Mouse (Mus musculus) hindbrain, embryonic 11.5 days (tissue): ENCODE data around the gene Xrcc4. TPM values are rescaled to one million over a fixed set of nuclear protein-coding genes. Genes with fewer than 3 reads are reported as not detected.

Experiments used
- ATAC-seq: fragments of 200-750 bp; cut with Nextera tagmentation; 2 replicates; pipeline ENCODE4 v1.8.0; 2017; ENCODE audit warnings: mild to moderate bottlenecking, moderate TSS enrichment, moderate library complexity; ENCODE audit not compliant: low FRiP score
- DNase-seq: peaks from one replicate; pipeline ENCODE4 v3.0.0-alpha.2; 2015; ENCODE audit warnings: low spot score
- H3K27ac ChIP-seq: fragments of 300-500 bp; sonication (generic); 2 replicates; pipeline ENCODE4 v1.5.1; 2014; ENCODE audit warnings: mild to moderate bottlenecking, low read depth, low read length
- H3K27me3 ChIP-seq: fragments of 300-500 bp; sonication (generic); 2 replicates; pipeline ENCODE4 v1.6.1; 2014; ENCODE audit warnings: mild to moderate bottlenecking, low read length, moderate library complexity, mixed read lengths; ENCODE audit not compliant: control insufficient read depth, insufficient read depth
- H3K36me3 ChIP-seq: fragments of 300-500 bp; sonication (generic); 2 replicates; pipeline ENCODE4 v1.6.1; 2014; ENCODE audit warnings: mild to moderate bottlenecking, low read length, moderate library complexity, mixed read lengths; ENCODE audit not compliant: control insufficient read depth, insufficient read depth
- H3K4me1 ChIP-seq: fragments of 300-500 bp; sonication (generic); replicated peaks from 2 replicates; pipeline ENCODE4 v1.6.1; 2014; ENCODE audit warnings: low read length, mixed read lengths; ENCODE audit not compliant: control insufficient read depth, insufficient read depth
- H3K4me2 ChIP-seq: fragments of 300-500 bp; sonication (generic); replicated peaks from 2 replicates; pipeline ENCODE4 v1.6.1; 2014; ENCODE audit warnings: mild to moderate bottlenecking, low read depth, low read length
- H3K4me3 ChIP-seq: fragments of 300-500 bp; sonication (generic); 2 replicates; pipeline ENCODE4 v1.5.1; 2014; ENCODE audit warnings: low read depth, low read length
- H3K9ac ChIP-seq: fragments of 300-500 bp; sonication (generic); 2 replicates; pipeline ENCODE4 v1.6.1; 2014; ENCODE audit warnings: low read depth, low read length
- H3K9me3 ChIP-seq: fragments of 300-500 bp; sonication (generic); 2 replicates; pipeline ENCODE4 v1.6.1; 2016; ENCODE audit warnings: low read length; ENCODE audit not compliant: control insufficient read depth
- WGBS: fragments of 180-500 bp; shearing (Covaris S2); extraction: QIAGEN DNeasy Blood & Tissue Kit; methylation state at CpG from one replicate; pipeline ENCODE4 v1.1.7; 2014; 5-methylcytosine and 5-hydroxymethylcytosine counted together
- polyA plus RNA-seq: library from polyadenylated mRNA; unstranded; fragments of >200 nt; fragmentation: Nextera tagmentation; extraction: Ambion mirVana; gene quantifications from 2 replicates; pipeline ENCODE4 v1.2.1, GENCODE M21; 2014

The Xrcc4 gene
- polyA plus RNA-seq, 1 experiment from 2014 or later = 13.9 TPM

- no peak overlapping the region for H3K27ac ChIP-seq
- DNase-seq (peak; percentile 6), ATAC-seq (no peak)
- no peak overlapping the region; the same call in 1 of the 2 replicates for H3K9ac ChIP-seq
- H3K9me3 ChIP-seq = no peaks in the 10 kb centered on the region
- no peaks in the 10 kb centered on the region for H3K4me1 ChIP-seq
- WGBS = 38% methylated on average over 2 of the region's 2 CpGs
- no peak overlapping the region for H3K4me2 ChIP-seq
- H3K36me3 ChIP-seq = no peaks in the 10 kb centered on the region
- H3K27me3 ChIP-seq = no peaks in the 10 kb centered on the region
- H3K4me3 ChIP-seq = no peak overlapping the region; the same call in 1 of the 2 replicates
Measured at GRCm38 (mm10) chr13:89738275-89738674, 351.1 kb downstream of the Xrcc4 start.

GRCm38 (mm10) chr13:89735111-89735510, 354.3 kb downstream of the Xrcc4 start:
- DNase-seq = no peak
- ATAC-seq = no peak
- Histone ChIP-seq H3K9ac (no peak overlapping the region), H3K9me3 (no peaks in the 10 kb centered on the region), H3K4me3 (no peak overlapping the region), H3K27ac (no peak overlapping the region), H3K36me3 (no peaks in the 10 kb centered on the region), H3K4me2 (no peak overlapping the region), H3K4me1 (no peaks in the 10 kb centered on the region), H3K27me3 (no peaks in the 10 kb centered on the region)
- 65% methylated on average over 5 of the region's 5 CpGs for WGBS

- WGBS = 66% methylated on average over 2 of the region's 2 CpGs
- DNase-seq = no peak
- H3K4me3 ChIP-seq = no peak overlapping the region
- H3K9me3 ChIP-seq = no peaks in the 10 kb centered on the region
- H3K9ac ChIP-seq = no peak overlapping the region
- H3K27ac ChIP-seq = no peak overlapping the region
- no peak for ATAC-seq
- no peaks in the 10 kb centered on the region for H3K36me3 ChIP-seq
- H3K4me1 ChIP-seq = no peaks in the 10 kb centered on the region
- no peak overlapping the region for H3K4me2 ChIP-seq
- H3K27me3 ChIP-seq = no peaks in the 10 kb centered on the region
Measured at GRCm38 (mm10) chr13:89726492-89726891, 362.9 kb downstream of the Xrcc4 start.

Other genes with a start within 250 kb of the Xrcc4 start
- 67.2 and 68.1 TPM in 2 replicates for gene Tmem167, start 485 bp downstream of the Xrcc4 start, polyA plus RNA-seq